Mouse (Mus musculus) retina, adult 2 months (tissue): ENCODE data around the gene Rsrp1.
A peak's percentile ranks its signal among the peaks of the same experiment; 100 is the strongest.
"Not testable (repeated sequence)": the region's sequence is repeated elsewhere in the genome, so short reads cannot be mapped to it uniquely, and the experiment has no call there.

ENCODE experiments used
- DNase-seq: peaks from one replicate; pipeline ENCODE4 v3.0.0-alpha.2; 2012; ENCODE audit warnings: low read depth, low spot score

The Rsrp1 gene

GRCm38 (mm10) chr4:134923258-134924018 lies at the start of gene Rsrp1:
TSS of gene Rsrp1 (plus strand) at chr4:134923592.
- peak; percentile 97 for DNase-seq

GRCm38 (mm10) chr4:134876171-134876570 lies 47.2 kb upstream of the Rsrp1 start:
- DNase-seq, result no peak

GRCm38 (mm10) chr4:134879410-134879981 lies 43.9 kb upstream of the Rsrp1 start:
- peak; percentile 26 for DNase-seq

- DNase-seq, result no peak
These were observed 43.4 kb upstream of the Rsrp1 start for GRCm38 (mm10) chr4:134880041-134880440.

- no peak for DNase-seq
These were observed 40.1 kb upstream of the Rsrp1 start for GRCm38 (mm10) chr4:134883266-134883665.

GRCm38 (mm10) chr4:134883808-134884207 lies 39.6 kb upstream of the Rsrp1 start:
- no peak for DNase-seq

GRCm38 (mm10) chr4:134884364-134884763 lies 39.0 kb upstream of the Rsrp1 start:
- DNase-seq, result no peak

GRCm38 (mm10) chr4:134892096-134892495 lies 31.3 kb upstream of the Rsrp1 start:
- DNase-seq, result no peak

- no peak for DNase-seq
These were observed 26.1 kb upstream of the Rsrp1 start for GRCm38 (mm10) chr4:134897256-134897655.

GRCm38 (mm10) chr4:134901126-134901525 lies 22.3 kb upstream of the Rsrp1 start:
- DNase-seq, result no peak

GRCm38 (mm10) chr4:134903046-134903445 lies 20.3 kb upstream of the Rsrp1 start:
- DNase-seq, result no peak

GRCm38 (mm10) chr4:134911406-134911805 lies 12.0 kb upstream of the Rsrp1 start:
- not testable (repeated sequence) for DNase-seq

- DNase-seq, result no peak
These were observed 10.0 kb upstream of the Rsrp1 start for GRCm38 (mm10) chr4:134913413-134913812.

- DNase-seq, result no peak
These were observed 9.1 kb upstream of the Rsrp1 start for GRCm38 (mm10) chr4:134914122-134914863.

GRCm38 (mm10) chr4:134914864-134915209 lies 8.6 kb upstream of the Rsrp1 start, which contains the start of gene Tmem50a:
TSS of gene Tmem50a (minus strand) at chr4:134915024.
- peak; percentile 79 for DNase-seq

GRCm38 (mm10) chr4:134915223-134916050 lies 8.0 kb upstream of the Rsrp1 start:
- DNase-seq, result no peak

- no peak for DNase-seq
These were observed 6.2 kb upstream of the Rsrp1 start for GRCm38 (mm10) chr4:134917194-134917593.

- no peak for DNase-seq
These were observed 5.0 kb upstream of the Rsrp1 start for GRCm38 (mm10) chr4:134918381-134918780.

GRCm38 (mm10) chr4:134919733-134920540 lies 3.5 kb upstream of the Rsrp1 start:
- no peak for DNase-seq

- no peak for DNase-seq
These were observed 2.8 kb upstream of the Rsrp1 start for GRCm38 (mm10) chr4:134920631-134921030.

GRCm38 (mm10) chr4:134921703-134922102 lies 1.7 kb upstream of the Rsrp1 start:
- no peak for DNase-seq
